Mouse (Mus musculus): Measurements from ENCODE around the gene Fam196b.

DNA sequence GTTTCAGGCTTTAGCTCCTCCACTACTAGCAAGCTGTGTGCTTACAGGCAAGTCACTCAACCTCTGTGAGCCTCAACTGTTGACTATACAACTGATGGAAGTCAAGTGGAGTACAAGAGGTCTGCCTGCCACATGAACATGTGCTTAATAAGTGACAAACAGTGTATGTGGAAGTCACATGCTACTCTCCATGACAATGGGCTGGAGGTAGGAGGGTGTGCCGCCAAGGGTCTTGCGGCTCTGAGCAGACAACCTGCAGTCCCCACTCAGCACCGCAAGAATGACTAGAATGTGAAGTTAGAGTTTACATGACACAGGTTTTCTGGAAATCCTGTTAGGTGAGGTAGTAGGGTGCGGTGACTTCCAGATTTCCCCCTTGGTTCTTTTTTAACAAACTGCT is 116.3 kb downstream of the Fam196b start:
- no peak for TF ChIP-seq POLR2A (IDR thresholded peaks at IDR 0.05; ENCODE audit: low read depth, low read length)
- TF ChIP-seq CTCF (conservative IDR thresholded peaks at IDR 0.05; ENCODE audit: insufficient read depth, insufficient read length, low read depth, low read length), result no peak
